Mouse (Mus musculus) spleen, adult 2 months (tissue): Measurements from ENCODE around the gene Enpp1.

Source experiments
- CTCF ChIP-seq: fragments of 200-500 bp; IDR thresholded peaks from 2 replicates; pipeline ENCODE4 v1.5.1; 2011; ENCODE audit warnings: mild to moderate bottlenecking, inconsistent platforms; ENCODE audit not compliant: insufficient read depth, insufficient read length, insufficient replicate concordance; ENCODE audit errors: extremely low read depth
- POLR2A ChIP-seq: fragments of 200-500 bp; IDR thresholded peaks from 2 replicates; pipeline ENCODE4 v1.6.1; 2011; ENCODE audit warnings: low read depth, low read length, inconsistent platforms

DNA sequence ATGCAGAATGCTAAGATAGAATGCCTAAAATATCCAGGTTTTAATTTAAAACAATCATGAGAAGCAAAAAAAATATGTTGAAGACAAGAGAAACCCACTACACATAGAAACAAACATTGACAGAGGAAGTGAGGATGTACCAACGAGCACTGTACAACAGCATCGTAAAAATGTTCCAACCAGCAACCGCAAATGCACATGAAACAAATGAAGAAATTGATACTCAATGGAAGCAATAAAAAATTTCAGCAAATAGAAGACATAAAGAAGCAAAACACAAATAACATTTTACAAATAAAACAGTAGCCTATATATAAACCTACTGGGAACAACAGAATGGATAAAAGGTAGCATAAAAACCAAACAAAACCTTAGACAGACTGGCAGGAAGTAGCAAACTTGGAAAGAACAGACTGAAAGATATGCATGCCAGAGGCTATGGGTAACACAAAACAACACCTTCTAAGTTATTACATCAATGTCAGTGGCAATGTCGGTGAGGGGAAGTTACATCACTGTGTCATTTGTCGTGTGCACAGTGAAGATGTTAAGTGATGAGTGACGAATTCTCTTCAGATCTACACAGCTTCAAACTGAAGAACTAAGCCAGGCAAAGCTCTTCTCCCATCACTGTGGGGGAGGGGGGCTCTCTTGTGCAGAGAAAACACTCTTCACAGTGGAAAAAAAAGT lies 71.6 kb downstream of the Enpp1 start:
- TF ChIP-seq POLR2A (no peak), CTCF (no peak)
